Mouse (Mus musculus) bone marrow, adult 2 months (tissue): ENCODE measurements at regions not wholly inside any gene's neighbourhood (a gene's known extent, or its start where the extent isn't known, plus 50 kb on each side); places are given as distances from the start of the nearest gene placed in this dataset.

Experiments
- H3K27ac ChIP-seq: fragments of 200-500 bp; 2 replicates; pipeline ENCODE4 v1.5.1; 2012; ENCODE audit warnings: low read depth, mild to moderate bottlenecking, control low read depth, inconsistent platforms, low read length; ENCODE audit not compliant: control insufficient read depth, poor library complexity, insufficient read depth
- H3K4me1 ChIP-seq: fragments of 200-500 bp; 2 replicates; pipeline ENCODE4 v1.6.1; 2011; ENCODE audit warnings: low read length; ENCODE audit not compliant: control insufficient read depth, insufficient read depth
- H3K4me3 ChIP-seq: fragments of 200-500 bp; replicated peaks from 2 replicates; pipeline ENCODE3; 2011; ENCODE audit warnings: mild to moderate bottlenecking, low read depth, low read length, control low read depth; ENCODE audit not compliant: control insufficient read depth
- CTCF ChIP-seq: fragments of 200-500 bp; IDR thresholded peaks from 2 replicates; pipeline ENCODE4 v1.5.1; 2011; ENCODE audit warnings: low read length, control low read depth; ENCODE audit not compliant: control insufficient read depth, insufficient read depth
- POLR2A ChIP-seq: fragments of 200-500 bp; IDR thresholded peaks from 2 replicates; pipeline ENCODE4 v1.6.1; 2011; ENCODE audit warnings: low read depth, mild to moderate bottlenecking, control low read depth, low read length, borderline replicate concordance; ENCODE audit not compliant: control insufficient read depth
- WGBS: fragments of 180-500 bp; shearing (Covaris S2); methylation state at CpG from one replicate; pipeline ENCODE4 v1.1.7; 2018; 5-methylcytosine and 5-hydroxymethylcytosine counted together

GRCm38 (mm10) chr3:38045523-38045922, 321.2 kb upstream of the Gm5148 start:
- no peak overlapping the region for H3K4me3 ChIP-seq
- 77% methylated on average over 6 of the region's 6 CpGs for WGBS
- no peak for TF ChIP-seq POLR2A
- TF ChIP-seq CTCF: no peak
- H3K27ac ChIP-seq: no peak overlapping the region
- no peaks in the 10 kb centered on the region for H3K4me1 ChIP-seq

GRCm38 (mm10) chr3:38044338-38044737, 320.0 kb upstream of the Gm5148 start:
- 58% methylated on average over 7 of the region's 7 CpGs for WGBS
- no peak for TF ChIP-seq CTCF
- TF ChIP-seq POLR2A: no peak
- no peak overlapping the region for H3K27ac ChIP-seq
- no peaks in the 10 kb centered on the region for H3K4me1 ChIP-seq
- H3K4me3 ChIP-seq: no peak overlapping the region

GRCm38 (mm10) chr3:38042614-38043013, 318.3 kb upstream of the Gm5148 start:
- H3K4me3 ChIP-seq: no peak overlapping the region
- 61% methylated on average over 6 of the region's 6 CpGs for WGBS
- H3K4me1 ChIP-seq: no peaks in the 10 kb centered on the region
- H3K27ac ChIP-seq: no peak overlapping the region
- TF ChIP-seq POLR2A (no peak), CTCF (no peak)

GRCm38 (mm10) chr3:38036131-38036530, 311.8 kb upstream of the Gm5148 start:
- Histone ChIP-seq H3K27ac (no peak overlapping the region), H3K4me3 (no peak overlapping the region), H3K4me1 (no peaks in the 10 kb centered on the region)
- no peak for TF ChIP-seq CTCF

- WGBS: 78% methylated on average over 3 of the region's 3 CpGs
- Histone ChIP-seq H3K4me1 (no peaks in the 10 kb centered on the region), H3K27ac (no peak overlapping the region), H3K4me3 (no peak overlapping the region)
- TF ChIP-seq CTCF (no peak), POLR2A (no peak)
Measured at GRCm38 (mm10) chr3:38034138-38034537, 309.8 kb upstream of the Gm5148 start.

- TF ChIP-seq CTCF (no peak), POLR2A (no peak)
- H3K4me3 ChIP-seq: no peak overlapping the region
- no peaks in the 10 kb centered on the region for H3K4me1 ChIP-seq
- H3K27ac ChIP-seq: no peak overlapping the region
- 43% methylated on average over 1 of the region's 1 CpGs for WGBS
Measured at GRCm38 (mm10) chr3:38014768-38015167, 290.5 kb upstream of the Gm5148 start.

GRCm38 (mm10) chr3:38009168-38009567, 284.9 kb upstream of the Gm5148 start:
- no peaks in the 10 kb centered on the region for H3K4me1 ChIP-seq
- no peak overlapping the region for H3K27ac ChIP-seq
- H3K4me3 ChIP-seq: no peak overlapping the region
- whole genome bisulfite sequencing: 36% methylated on average over 4 of the region's 4 CpGs
- TF ChIP-seq CTCF (no peak), POLR2A (no peak)

GRCm38 (mm10) chr3:38008321-38008720, 284.0 kb upstream of the Gm5148 start:
- 50% methylated on average over 7 of the region's 7 CpGs for WGBS
- H3K27ac ChIP-seq: no peak overlapping the region
- no peak for TF ChIP-seq POLR2A
- no peak for TF ChIP-seq CTCF
- no peaks in the 10 kb centered on the region for H3K4me1 ChIP-seq
- H3K4me3 ChIP-seq: no peak overlapping the region

- WGBS: 28% methylated on average over 1 of the region's 1 CpGs
- H3K27ac ChIP-seq: no peak overlapping the region
- TF ChIP-seq CTCF: no peak
- TF ChIP-seq POLR2A: no peak
- no peak overlapping the region for H3K4me3 ChIP-seq
- no peaks in the 10 kb centered on the region for H3K4me1 ChIP-seq
Measured at GRCm38 (mm10) chr3:38007626-38008025, 283.3 kb upstream of the Gm5148 start.

GRCm38 (mm10) chr3:38002275-38002674, 278.0 kb upstream of the Gm5148 start:
- TF ChIP-seq POLR2A (no peak), CTCF (no peak)
- Histone ChIP-seq H3K27ac (no peak overlapping the region), H3K4me3 (no peak overlapping the region), H3K4me1 (no peaks in the 10 kb centered on the region)
- 86% methylated on average over 10 of the region's 10 CpGs for WGBS
